Comparison of ENCODE assay signal across 7 mouse cellular contexts in the genomic region with DNA sequence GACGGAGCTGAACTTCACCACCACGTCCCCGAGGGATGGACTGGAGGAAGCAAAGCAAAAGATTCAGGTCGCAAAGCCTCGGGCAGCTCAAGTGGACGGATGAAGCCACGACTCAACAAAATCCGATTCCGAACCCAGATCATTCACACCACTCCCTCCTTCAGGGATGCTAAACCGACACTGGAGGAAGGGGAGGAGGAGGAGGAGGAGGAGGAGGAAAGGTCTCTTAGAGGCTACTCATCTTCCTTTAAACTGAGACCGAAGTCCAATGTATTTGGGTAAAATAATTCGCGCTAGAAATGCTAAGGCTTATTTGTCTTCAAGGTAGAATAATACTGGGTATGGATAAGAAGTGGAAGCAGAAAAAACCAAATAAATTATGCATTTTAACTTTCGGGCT. TPM values are rescaled to one million over a fixed set of nuclear protein-coding genes. Genes with fewer than 3 reads are reported as not detected.
DNase-seq lines count a peak whose midpoint lies in the region; ATAC-seq and TF ChIP-seq lines count a peak whose summit lies in the region.

No protein-coding gene starts in this region.

- peak overlapping the region; percentile 82 for H3K4me3 ChIP-seq in lung, postnatal 0 days (ENCODE audit: low read depth, low read length)
- peak overlapping the region; percentile 88 for H3K4me3 ChIP-seq in forebrain, embryonic 15.5 days
- H3K4me3 ChIP-seq in limb, embryonic 14.5 days (replicated peaks; ENCODE audit: low read length): peak overlapping the region; percentile 82
- H3K4me3 ChIP-seq in stomach, embryonic 15.5 days (replicated peaks): peak overlapping the region; percentile 84

- TF ChIP-seq CTCF in lung, postnatal 0 days (IDR thresholded peaks at IDR 0.05): no peak

- no peaks in the 10 kb centered on the region for H3K9me3 ChIP-seq in lung, postnatal 0 days (ENCODE audit: low read length)
- no peaks in the 10 kb centered on the region for H3K9me3 ChIP-seq in forebrain, embryonic 15.5 days
- H3K9me3 ChIP-seq in limb, embryonic 14.5 days (ENCODE audit: control insufficient read depth, low read length): no peaks in the 10 kb centered on the region
- H3K9me3 ChIP-seq in stomach, embryonic 15.5 days: no peaks in the 10 kb centered on the region

- peaks cover 14% of the 10 kb centered on the region; the same call in 1 of the 2 replicates for H3K4me1 ChIP-seq in lung, postnatal 0 days (ENCODE audit: insufficient read depth, low read depth, low read length)
- H3K4me1 ChIP-seq in forebrain, embryonic 15.5 days: peaks cover 38% of the 10 kb centered on the region
- peaks cover 14% of the 10 kb centered on the region for H3K4me1 ChIP-seq in limb, embryonic 14.5 days (ENCODE audit: control insufficient read depth, insufficient read depth, low read length)
- peaks cover 13% of the 10 kb centered on the region for H3K4me1 ChIP-seq in stomach, embryonic 15.5 days

- H3K27me3 ChIP-seq in lung, postnatal 0 days (replicated peaks; ENCODE audit: insufficient read depth, low read length): no peaks in the 10 kb centered on the region
- H3K27me3 ChIP-seq in forebrain, embryonic 15.5 days: no peaks in the 10 kb centered on the region
- H3K27me3 ChIP-seq in limb, embryonic 14.5 days (ENCODE audit: control insufficient read depth, insufficient read depth, low read length): no peaks in the 10 kb centered on the region
- H3K27me3 ChIP-seq in stomach, embryonic 15.5 days (replicated peaks): no peaks in the 10 kb centered on the region

- H3K36me3 ChIP-seq in lung, postnatal 0 days (ENCODE audit: insufficient read depth, low read length): no peaks in the 10 kb centered on the region
- H3K36me3 ChIP-seq in forebrain, embryonic 15.5 days: no peaks in the 10 kb centered on the region
- no peaks in the 10 kb centered on the region for H3K36me3 ChIP-seq in limb, embryonic 14.5 days (ENCODE audit: control insufficient read depth, insufficient read depth, low read length)
- H3K36me3 ChIP-seq in stomach, embryonic 15.5 days: no peaks in the 10 kb centered on the region

- DNase-seq in lung, postnatal 0 days (ENCODE audit: low spot score): no peak
- DNase-seq in lung, postnatal 4 days: no peak
- no peak for DNase-seq in limb, embryonic 14.5 days (ENCODE audit: low spot score)
- DNase-seq in frontal cortex, postnatal 25 days (ENCODE audit: low spot score in 2 of 2): no peak
- no peak for DNase-seq in retina, embryonic 14.5 days (ENCODE audit: low spot score)

- ATAC-seq in lung, postnatal 0 days: no peak
- no peak for ATAC-seq in forebrain, embryonic 15.5 days (replicated peaks)
- no peak for ATAC-seq in limb, embryonic 14.5 days (ENCODE audit: low FRiP score, low read depth)
- no peak for ATAC-seq in stomach, embryonic 15.5 days (ENCODE audit: insufficient read depth, low FRiP score, low read depth)

- no peak for TF ChIP-seq POLR2A in limb, embryonic 14.5 days (IDR thresholded peaks at IDR 0.05; ENCODE audit: borderline replicate concordance, extremely low read depth, insufficient read depth, insufficient read length)

- TF ChIP-seq EP300 in lung, postnatal 0 days (IDR thresholded peaks at IDR 0.05): no peak

- 43% methylated on average over 14 of the region's 14 CpGs for WGBS in lung, postnatal 0 days
- 47% methylated on average over 14 of the region's 14 CpGs for WGBS in forebrain, embryonic 15.5 days
- 43% methylated on average over 13 of the region's 14 CpGs for WGBS in limb, embryonic 14.5 days
- WGBS in stomach, embryonic 15.5 days: 42% methylated on average over 14 of the region's 14 CpGs

- H3K9ac ChIP-seq in lung, postnatal 0 days (replicated peaks; ENCODE audit: low read depth): no peak overlapping the region; the same call in 1 of the 2 replicates
- H3K9ac ChIP-seq in forebrain, embryonic 15.5 days (replicated peaks): peak overlapping the region; percentile 84
- peak overlapping the region; percentile 92 for H3K9ac ChIP-seq in limb, embryonic 14.5 days (ENCODE audit: low read depth, low read length, severe bottlenecking)
- H3K9ac ChIP-seq in stomach, embryonic 15.5 days: no peak overlapping the region

- H3K27ac ChIP-seq in lung, postnatal 0 days (ENCODE audit: low read length): no peak overlapping the region
- H3K27ac ChIP-seq in forebrain, embryonic 15.5 days (replicated peaks): no peak overlapping the region
- no peak overlapping the region for H3K27ac ChIP-seq in limb, embryonic 14.5 days (replicated peaks; ENCODE audit: low read depth, low read length)
- H3K27ac ChIP-seq in stomach, embryonic 15.5 days: no peak overlapping the region

- H3K4me2 ChIP-seq in lung, postnatal 0 days (replicated peaks; ENCODE audit: low read depth, low read length): peak overlapping the region; percentile 98
- H3K4me2 ChIP-seq in forebrain, embryonic 15.5 days (replicated peaks): peak overlapping the region; percentile 99
- peak overlapping the region; percentile 96 for H3K4me2 ChIP-seq in limb, embryonic 14.5 days (replicated peaks; ENCODE audit: low read depth, low read length, severe bottlenecking)
- peak overlapping the region; percentile 98 for H3K4me2 ChIP-seq in stomach, embryonic 15.5 days

RNA-seq across cellular contexts. Expression of a gene that starts 1.5 kb away (rescaled TPM):
- 9.7 and 13.2 TPM in 2 replicates for polyA plus RNA-seq in lung, postnatal 0 days (2015; fragmentation: Nextera tagmentation; extraction: Ambion mirVana)
- polyA plus RNA-seq in forebrain, embryonic 15.5 days (2015; fragmentation: Nextera tagmentation; extraction: Ambion mirVana): 16.2 and 17.8 TPM in 2 replicates
- polyA plus RNA-seq in limb, embryonic 14.5 days (2012; rRNA removed): 6.1 and 7.3 TPM in 2 replicates
- polyA plus RNA-seq in limb, embryonic 14.5 days (2014; fragmentation: Nextera tagmentation; extraction: Ambion mirVana): 12.4 and 14.5 TPM in 2 replicates
- polyA plus RNA-seq in stomach, embryonic 15.5 days (2015; fragmentation: Nextera tagmentation; extraction: Ambion mirVana): 13.7 and 13.9 TPM in 2 replicates

RNA-seq across cellular contexts. Expression of a gene that starts 1.7 kb away (rescaled TPM):
- polyA plus RNA-seq in lung, postnatal 0 days (2015; fragmentation: Nextera tagmentation; extraction: Ambion mirVana): 42.2 and 45.2 TPM in 2 replicates
- 25.2 and 25.8 TPM in 2 replicates for polyA plus RNA-seq in forebrain, embryonic 15.5 days (2015; fragmentation: Nextera tagmentation; extraction: Ambion mirVana)
- polyA plus RNA-seq in limb, embryonic 14.5 days (2012; rRNA removed): 37.7 and 40.1 TPM in 2 replicates
- polyA plus RNA-seq in limb, embryonic 14.5 days (2014; fragmentation: Nextera tagmentation; extraction: Ambion mirVana): 48.8 and 49.6 TPM in 2 replicates
- polyA plus RNA-seq in stomach, embryonic 15.5 days (2015; fragmentation: Nextera tagmentation; extraction: Ambion mirVana): 38.6 and 41.7 TPM in 2 replicates

Comparison
In these comparisons a context has a peak if more than half of its experiments do, and no peak if none do; other contexts are left out.
1. H3K9ac ChIP-seq: peak in forebrain, embryonic 15.5 days (single experiment) and limb, embryonic 14.5 days (single experiment); none in lung, postnatal 0 days (single experiment) and stomach, embryonic 15.5 days (single experiment).
2. Peak in every context shown above with its lines, with median percentiles within 50 percentile points of each other: H3K4me2 ChIP-seq and H3K4me3 ChIP-seq.